Mouse (Mus musculus) liver, embryonic 15.5 days (tissue): Measurements from ENCODE around the gene Cpvl. TPM values are rescaled to one million over a fixed set of nuclear protein-coding genes. Genes with fewer than 3 reads are reported as not detected.

Experiments
- ATAC-seq: fragments of 200-750 bp; cut with Nextera tagmentation; 2 replicates; pipeline ENCODE4 v1.8.0; 2017; ENCODE audit warnings: moderate number of reproducible peaks, mild to moderate bottlenecking, moderate library complexity; ENCODE audit not compliant: insufficient read depth
- H3K27ac ChIP-seq: fragments of 300-500 bp; sonication (generic); replicated peaks from 2 replicates; pipeline ENCODE4 v1.5.1; 2015; ENCODE audit warnings: mild to moderate bottlenecking, inconsistent platforms
- H3K27me3 ChIP-seq: fragments of 300-500 bp; sonication (generic); 2 replicates; pipeline ENCODE4 v1.6.1; 2015; ENCODE audit warnings: mild to moderate bottlenecking, inconsistent platforms
- H3K36me3 ChIP-seq: fragments of 300-500 bp; sonication (generic); replicated peaks from 2 replicates; pipeline ENCODE4 v1.6.1; 2015; ENCODE audit warnings: moderate library complexity, mild to moderate bottlenecking, inconsistent platforms
- H3K4me1 ChIP-seq: fragments of 300-500 bp; sonication (generic); replicated peaks from 2 replicates; pipeline ENCODE4 v1.6.1; 2015; ENCODE audit warnings: inconsistent platforms
- H3K4me2 ChIP-seq: fragments of 300-500 bp; sonication (generic); 2 replicates; pipeline ENCODE4 v1.6.1; 2015; ENCODE audit warnings: moderate library complexity, mild to moderate bottlenecking, inconsistent platforms
- H3K4me3 ChIP-seq: fragments of 300-500 bp; sonication (generic); replicated peaks from 2 replicates; pipeline ENCODE4 v1.5.1; 2015; ENCODE audit warnings: mild to moderate bottlenecking, inconsistent platforms
- H3K9ac ChIP-seq: fragments of 300-500 bp; sonication (generic); 2 replicates; pipeline ENCODE4 v1.6.1; 2015; ENCODE audit warnings: moderate library complexity, mild to moderate bottlenecking, inconsistent platforms
- H3K9me3 ChIP-seq: fragments of 300-500 bp; sonication (generic); replicated peaks from 2 replicates; pipeline ENCODE4 v1.6.1; 2016; ENCODE audit warnings: inconsistent platforms
- WGBS: fragments of 180-500 bp; shearing (Covaris S2); methylation state at CpG from one replicate; pipeline ENCODE4 v1.1.7; 2015; ENCODE audit warnings: mixed read lengths; ENCODE audit not compliant: insufficient replicate concordance; 5-methylcytosine and 5-hydroxymethylcytosine counted together
- polyA plus RNA-seq: library from polyadenylated mRNA; unstranded; fragments of >200 nt; fragmentation: Nextera tagmentation; extraction: Ambion mirVana; gene quantifications from 2 replicates; pipeline ENCODE4 v1.2.1, GENCODE M21; 2015

The Cpvl gene
- polyA plus RNA-seq, 1 experiment from 2014 or later: not detected

DNA sequence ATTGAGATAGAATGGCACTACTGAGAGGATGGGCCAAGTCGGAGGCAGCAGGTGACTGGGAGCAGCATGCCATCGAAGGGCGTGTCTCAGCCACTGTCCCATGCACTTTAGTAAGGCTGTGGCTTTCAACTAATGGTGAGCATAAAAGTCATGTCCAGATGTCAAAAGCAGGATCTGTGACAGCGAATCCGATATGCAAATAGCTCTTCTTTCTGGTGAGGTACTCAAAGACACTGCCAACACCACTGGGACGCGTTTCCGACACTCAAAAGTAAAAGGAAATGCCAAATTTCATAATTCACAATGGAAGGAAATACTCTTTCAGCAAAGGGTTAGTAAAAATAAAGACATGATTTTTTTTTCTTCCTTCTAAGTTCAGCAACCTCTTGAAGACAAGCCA lies 94.0 kb downstream of the Cpvl start:
- Histone ChIP-seq H3K36me3 (no peaks in the 10 kb centered on the region), H3K4me2 (no peak overlapping the region), H3K4me1 (no peaks in the 10 kb centered on the region), H3K27ac (no peak overlapping the region), H3K27me3 (no peaks in the 10 kb centered on the region), H3K9me3 (no peaks in the 10 kb centered on the region), H3K9ac (no peak overlapping the region), H3K4me3 (no peak overlapping the region)
- no peak for ATAC-seq
- WGBS: 66% methylated on average over 8 of the region's 8 CpGs

DNA sequence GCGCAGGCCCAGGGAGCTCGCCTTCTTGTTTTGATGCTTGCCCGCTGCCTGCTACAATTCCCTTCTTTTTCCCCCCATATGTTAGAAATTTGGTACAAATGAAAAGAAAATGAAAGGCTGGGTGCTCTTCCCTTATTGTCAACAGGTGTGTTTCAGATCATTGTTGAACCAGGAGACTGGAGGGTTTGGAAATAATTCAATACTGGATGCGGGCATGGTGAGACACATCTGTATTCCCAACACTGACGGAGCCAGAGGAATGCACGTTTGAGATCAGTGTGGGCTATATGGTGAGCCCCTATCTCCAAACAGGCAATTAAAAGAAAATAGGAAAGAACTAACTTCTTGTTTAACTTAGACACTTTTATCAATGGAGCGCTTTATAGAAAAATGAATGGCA lies 95.1 kb downstream of the Cpvl start:
- Histone ChIP-seq H3K4me1 (no peaks in the 10 kb centered on the region), H3K27me3 (no peaks in the 10 kb centered on the region), H3K36me3 (no peaks in the 10 kb centered on the region), H3K9me3 (no peaks in the 10 kb centered on the region), H3K9ac (no peak overlapping the region), H3K27ac (no peak overlapping the region), H3K4me3 (no peak overlapping the region), H3K4me2 (no peak overlapping the region)
- no peak for ATAC-seq
- WGBS: 74% methylated on average over 7 of the region's 7 CpGs

DNA sequence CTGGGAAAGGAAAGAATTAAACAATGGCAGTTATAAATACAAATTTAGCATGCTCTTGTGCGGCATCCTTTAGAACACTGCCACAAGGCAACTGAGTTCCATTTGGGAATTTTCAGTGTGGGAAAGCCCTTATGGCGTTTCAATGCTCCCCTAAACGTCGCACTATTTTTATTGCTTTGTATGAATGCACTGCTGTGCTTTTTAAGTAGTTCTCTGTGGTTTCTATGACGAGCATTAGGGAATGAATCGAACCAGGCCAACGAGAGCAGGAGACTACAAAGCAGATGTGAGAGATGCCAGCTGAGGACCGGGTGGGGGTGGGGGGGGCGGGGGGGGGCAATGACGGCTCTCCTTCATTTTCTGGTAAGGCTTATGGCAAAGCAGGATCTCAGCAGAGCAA lies 96.8 kb downstream of the Cpvl start:
- Histone ChIP-seq H3K27ac (no peak overlapping the region), H3K9ac (no peak overlapping the region), H3K36me3 (no peaks in the 10 kb centered on the region), H3K27me3 (no peaks in the 10 kb centered on the region), H3K4me2 (no peak overlapping the region), H3K4me1 (no peaks in the 10 kb centered on the region), H3K4me3 (no peak overlapping the region), H3K9me3 (no peaks in the 10 kb centered on the region)
- ATAC-seq: no peak
- 54% methylated on average over 10 of the region's 10 CpGs for WGBS

DNA sequence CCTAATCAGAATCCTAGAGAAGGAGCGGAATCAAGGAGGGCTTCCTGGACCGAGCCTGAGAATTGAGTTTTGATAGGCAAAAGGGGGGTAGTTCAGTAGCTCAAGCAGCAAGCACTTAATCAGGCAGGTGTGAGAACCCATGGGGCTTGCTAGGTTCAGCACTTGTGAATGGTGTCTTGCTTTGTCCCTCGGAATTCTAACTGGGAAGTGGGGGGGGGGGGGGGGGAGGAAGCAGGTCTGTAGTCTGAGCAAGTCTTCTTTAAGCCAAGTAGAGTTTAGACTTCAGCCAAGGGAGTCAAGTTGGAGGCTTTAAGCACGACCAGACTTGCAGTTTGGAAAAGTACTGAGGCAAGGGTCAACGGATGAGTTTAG lies 97.2 kb downstream of the Cpvl start:
- Histone ChIP-seq H3K4me1 (no peaks in the 10 kb centered on the region), H3K27me3 (no peaks in the 10 kb centered on the region), H3K9ac (no peak overlapping the region), H3K9me3 (no peaks in the 10 kb centered on the region), H3K4me2 (peak overlapping the region; percentile 23), H3K4me3 (no peak overlapping the region), H3K36me3 (no peaks in the 10 kb centered on the region), H3K27ac (no peak overlapping the region)
- WGBS: 32% methylated on average over 5 of the region's 5 CpGs
- ATAC-seq: no peak

DNA sequence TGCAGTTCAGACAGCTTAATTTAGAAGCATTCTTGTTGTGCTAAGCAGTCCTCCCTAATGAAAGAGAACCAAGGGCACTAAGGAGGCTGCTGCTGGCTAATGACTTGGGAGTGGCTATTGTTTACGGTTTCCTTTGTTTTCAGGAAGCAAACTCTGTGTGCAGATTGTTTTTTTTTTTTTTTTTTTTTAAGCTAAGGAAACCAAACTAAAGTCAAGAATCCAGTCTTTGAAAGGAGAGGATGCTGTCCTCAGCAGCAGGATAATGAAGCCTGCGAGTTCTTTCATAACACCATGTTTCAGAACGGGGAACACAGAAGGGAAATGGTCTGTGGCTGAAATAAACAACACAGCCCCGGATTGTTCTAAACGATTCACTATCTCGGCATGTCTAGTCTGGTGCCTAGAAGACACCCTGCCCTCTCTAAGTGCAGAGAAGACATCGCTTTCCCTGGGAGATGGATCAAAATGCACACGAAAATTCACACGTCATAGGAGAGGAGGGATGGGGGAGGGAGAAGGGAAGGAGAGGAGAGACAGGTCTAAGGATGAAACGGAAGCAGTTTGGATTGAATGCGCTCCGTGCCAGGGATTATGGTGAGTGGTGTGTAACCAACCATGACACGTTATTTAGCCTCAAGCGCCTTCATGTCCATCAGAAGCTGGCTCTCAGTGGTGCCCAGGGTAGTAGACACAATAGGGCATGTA lies 97.8 kb downstream of the Cpvl start:
- no peak for ATAC-seq
- no peak overlapping the region for H3K27ac ChIP-seq
- WGBS: 17% methylated on average over 14 of the region's 14 CpGs
- H3K4me3 ChIP-seq: no peak overlapping the region
- H3K4me1 ChIP-seq: no peaks in the 10 kb centered on the region
- H3K9ac ChIP-seq: no peak overlapping the region
- H3K9me3 ChIP-seq: no peaks in the 10 kb centered on the region
- H3K4me2 ChIP-seq: peak overlapping the region; percentile 23
- no peaks in the 10 kb centered on the region for H3K36me3 ChIP-seq
- no peaks in the 10 kb centered on the region for H3K27me3 ChIP-seq

DNA sequence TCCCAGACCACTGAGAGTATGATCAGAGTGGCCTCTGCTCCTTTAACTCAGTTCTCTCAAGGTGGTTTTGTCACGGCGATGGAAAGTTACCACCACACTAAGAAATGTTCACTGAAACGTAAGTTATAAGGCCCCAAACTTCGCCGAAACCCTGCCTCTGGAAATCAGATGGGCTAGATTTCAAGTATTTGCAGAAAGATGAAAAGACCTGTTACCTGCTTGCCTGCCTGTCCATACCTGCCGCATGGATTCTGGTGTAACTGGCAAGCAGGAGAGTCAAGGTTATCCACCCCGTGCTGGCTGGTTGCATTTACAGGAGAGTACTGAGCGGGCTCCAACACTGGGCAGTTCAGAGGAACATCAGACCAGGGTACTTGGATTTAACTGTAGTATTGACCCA lies 98.9 kb downstream of the Cpvl start:
- Histone ChIP-seq H3K4me2 (no peak overlapping the region), H3K4me1 (no peaks in the 10 kb centered on the region), H3K27me3 (no peaks in the 10 kb centered on the region), H3K4me3 (no peak overlapping the region), H3K9me3 (no peaks in the 10 kb centered on the region), H3K36me3 (no peaks in the 10 kb centered on the region), H3K9ac (no peak overlapping the region), H3K27ac (no peak overlapping the region)
- WGBS: 68% methylated on average over 8 of the region's 8 CpGs
- ATAC-seq: no peak

DNA sequence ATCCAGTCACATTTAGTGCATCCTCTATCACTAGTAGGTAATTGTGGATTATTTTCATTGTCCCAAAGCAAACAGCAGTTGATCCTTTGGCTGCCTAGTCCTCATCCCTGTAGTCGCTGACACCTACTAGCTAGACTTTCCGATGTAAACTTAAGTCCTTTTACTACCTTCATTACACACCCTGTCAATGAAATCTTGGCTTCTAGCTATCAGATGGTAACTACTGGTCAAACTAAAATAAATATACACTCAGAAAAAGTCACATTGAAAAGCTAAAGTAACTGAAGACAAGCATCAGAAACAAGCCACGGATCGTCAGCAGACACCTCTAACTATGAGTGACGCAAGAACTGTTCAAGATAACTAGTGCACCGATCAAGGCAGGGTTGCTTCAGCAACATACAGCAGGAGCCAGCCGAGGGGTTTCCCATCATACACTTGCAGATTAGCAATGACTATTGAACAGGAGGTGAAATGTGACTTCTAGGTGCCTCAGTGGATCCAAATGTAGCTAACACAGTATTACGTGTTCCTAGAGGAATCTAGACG lies 103.5 kb downstream of the Cpvl start:
- Histone ChIP-seq H3K9me3 (no peaks in the 10 kb centered on the region), H3K36me3 (no peaks in the 10 kb centered on the region), H3K4me1 (no peaks in the 10 kb centered on the region), H3K27me3 (no peaks in the 10 kb centered on the region), H3K9ac (no peak overlapping the region), H3K4me2 (no peak overlapping the region), H3K4me3 (no peak overlapping the region), H3K27ac (no peak overlapping the region)
- 66% methylated on average over 9 of the region's 9 CpGs for WGBS
- no peak for ATAC-seq

- H3K27ac ChIP-seq: no peak overlapping the region
- no peak overlapping the region for H3K4me2 ChIP-seq
- WGBS: 75% methylated on average over 6 of the region's 6 CpGs
- H3K36me3 ChIP-seq: no peaks in the 10 kb centered on the region
- no peak for ATAC-seq
- H3K9ac ChIP-seq: no peak overlapping the region
- H3K27me3 ChIP-seq: no peaks in the 10 kb centered on the region
- no peaks in the 10 kb centered on the region for H3K4me1 ChIP-seq
- H3K4me3 ChIP-seq: no peak overlapping the region
- H3K9me3 ChIP-seq: no peaks in the 10 kb centered on the region
Measured at GRCm38 (mm10) chr6:53871903-53872302, 106.6 kb downstream of the Cpvl start.

DNA sequence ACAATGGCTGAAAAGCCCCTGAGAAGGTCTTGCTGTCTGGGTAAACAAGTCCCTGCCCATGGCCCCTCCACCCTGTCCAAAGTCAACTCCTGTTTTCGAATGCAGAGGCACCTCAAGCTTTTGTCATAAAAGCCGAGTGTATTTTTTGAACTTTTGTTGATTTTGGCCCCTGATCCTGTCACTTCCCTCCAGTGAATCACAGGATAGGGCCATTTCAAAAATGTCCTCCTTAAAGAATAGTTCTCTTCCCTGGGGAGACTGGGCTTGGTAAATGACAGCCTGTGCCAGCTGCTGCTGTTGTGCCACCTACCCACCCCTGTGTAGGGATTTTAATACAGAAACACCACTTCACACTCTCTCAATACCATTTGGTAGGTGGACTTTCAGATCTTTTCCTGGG lies 115.5 kb downstream of the Cpvl start:
- ATAC-seq: no peak
- no peaks in the 10 kb centered on the region for H3K9me3 ChIP-seq
- no peaks in the 10 kb centered on the region for H3K36me3 ChIP-seq
- no peaks in the 10 kb centered on the region for H3K4me1 ChIP-seq
- H3K4me3 ChIP-seq: no peak overlapping the region
- H3K27me3 ChIP-seq: no peaks in the 10 kb centered on the region
- 39% methylated on average over 2 of the region's 2 CpGs for WGBS
- H3K27ac ChIP-seq: no peak overlapping the region
- no peak overlapping the region for H3K9ac ChIP-seq
- H3K4me2 ChIP-seq: no peak overlapping the region

DNA sequence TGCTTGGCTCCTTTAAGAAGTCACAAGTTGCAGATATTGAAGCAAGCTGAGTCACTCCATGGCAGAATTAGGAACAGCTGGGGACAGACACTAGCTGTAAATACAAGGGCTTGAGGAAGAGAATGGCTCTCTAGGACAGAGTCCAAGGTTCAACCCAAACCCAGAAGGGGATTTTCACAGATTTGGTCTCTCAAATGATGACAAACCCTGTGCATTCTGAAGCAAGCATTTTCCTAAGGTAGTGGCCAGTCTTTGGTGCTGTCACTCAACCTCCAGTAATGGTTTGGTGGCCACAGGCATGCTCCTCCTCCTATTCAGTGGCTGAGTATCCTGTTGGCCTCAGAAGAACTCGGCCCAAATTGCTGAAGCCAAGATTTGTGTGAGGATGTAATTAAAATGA lies 119.4 kb downstream of the Cpvl start:
- H3K27me3 ChIP-seq: no peaks in the 10 kb centered on the region
- no peak overlapping the region for H3K4me3 ChIP-seq
- H3K36me3 ChIP-seq: no peaks in the 10 kb centered on the region
- no peak for ATAC-seq
- no peak overlapping the region for H3K9ac ChIP-seq
- WGBS: 31% methylated on average over 1 of the region's 1 CpGs
- no peaks in the 10 kb centered on the region for H3K4me1 ChIP-seq
- no peak overlapping the region for H3K27ac ChIP-seq
- no peak overlapping the region for H3K4me2 ChIP-seq
- no peaks in the 10 kb centered on the region for H3K9me3 ChIP-seq

DNA sequence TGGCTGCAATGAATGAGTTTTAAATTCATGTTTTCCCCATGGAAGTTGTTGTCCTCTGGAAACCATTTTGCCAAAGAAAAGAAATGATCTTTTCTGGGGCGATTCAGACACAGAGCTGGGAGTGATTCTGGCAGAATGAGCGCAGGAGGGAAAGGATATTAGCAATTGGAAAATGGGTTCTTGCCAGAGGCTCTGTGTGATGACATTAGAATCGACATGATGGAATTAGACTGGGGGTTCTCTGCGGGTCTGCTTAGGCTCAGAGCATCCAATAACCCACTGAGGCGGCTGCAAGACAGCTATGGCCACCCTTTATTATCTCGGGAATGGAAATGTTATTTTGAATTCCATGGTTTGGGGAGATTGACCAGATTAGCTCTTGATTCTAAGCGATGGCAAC lies 120.6 kb downstream of the Cpvl start:
- H3K27me3 ChIP-seq: no peaks in the 10 kb centered on the region
- no peak overlapping the region for H3K27ac ChIP-seq
- H3K4me2 ChIP-seq: no peak overlapping the region
- no peaks in the 10 kb centered on the region for H3K9me3 ChIP-seq
- H3K9ac ChIP-seq: no peak overlapping the region
- H3K4me3 ChIP-seq: no peak overlapping the region
- no peaks in the 10 kb centered on the region for H3K36me3 ChIP-seq
- H3K4me1 ChIP-seq: no peaks in the 10 kb centered on the region
- ATAC-seq: no peak
- 55% methylated on average over 7 of the region's 7 CpGs for WGBS

- Histone ChIP-seq H3K36me3 (no peaks in the 10 kb centered on the region), H3K4me3 (no peak overlapping the region), H3K9me3 (no peaks in the 10 kb centered on the region), H3K27me3 (no peaks in the 10 kb centered on the region), H3K4me2 (no peak overlapping the region), H3K9ac (no peak overlapping the region), H3K4me1 (no peaks in the 10 kb centered on the region), H3K27ac (no peak overlapping the region)
- WGBS: 56% methylated on average over 2 of the region's 2 CpGs
- no peak for ATAC-seq
Measured at GRCm38 (mm10) chr6:53856775-53857174, 121.7 kb downstream of the Cpvl start.
